Mouse (Mus musculus) fibroblast of lung, adult 2 months (primary cell): Measurements from ENCODE around the gene Zc3h4.

Source experiments
- DNase-seq: peaks from one replicate; pipeline ENCODE4 v3.0.0-alpha.2; 2011; ENCODE audit warnings: low read depth

Gene Zc3h4

GRCm38 (mm10) chr7:16477628-16478027, 76.9 kb downstream of the Zc3h4 start, which contains the start of gene Npas1:
Gene Npas1, minus strand, starts transcription at chr7:16477728.
- DNase-seq = no peak
